In genomic region chr4:46976671-46977071, GRCm38 (mm10) we compare ENCODE assay signal across 18 mouse cellular contexts. TPM values are rescaled to one million over a fixed set of nuclear protein-coding genes. Genes with fewer than 3 reads are reported as not detected.
A peak's percentile ranks its signal among the peaks of the same experiment; 100 is the strongest.
DNase-seq lines count a peak whose midpoint lies in the region; ATAC-seq lines count a peak whose summit lies in the region.
"Had no signal": no experiment of that assay in that cellular context is flagged by ENCODE, and none has a peak within 500 bp of the region (broad histone marks: within the 10 kb centered on the region; RNA-seq: fewer than 3 reads in every experiment).

No protein-coding gene starts in this region.

- H3K4me2 ChIP-seq in hindbrain, embryonic 11.5 days (replicated peaks; ENCODE audit: low read depth, low read length), result no peak overlapping the region
- H3K4me2 ChIP-seq in kidney, embryonic 14.5 days (replicated peaks; ENCODE audit: low read depth, low read length), result no peak overlapping the region
- no peak overlapping the region for H3K4me2 ChIP-seq in forebrain, embryonic 16.5 days (ENCODE audit: low read length)
- H3K4me2 ChIP-seq: embryonic facial prominence, embryonic 15.5 days; limb, embryonic 15.5 days; midbrain, embryonic 13.5 days had no signal

- no peaks in the 10 kb centered on the region for H3K36me3 ChIP-seq in hindbrain, embryonic 11.5 days (ENCODE audit: control insufficient read depth, insufficient read depth, low read length)
- H3K36me3 ChIP-seq in hindbrain, embryonic 10.5 days, result no peaks in the 10 kb centered on the region
- H3K36me3 ChIP-seq in kidney, embryonic 14.5 days (ENCODE audit: control insufficient read depth, insufficient read depth, low read length), result no peaks in the 10 kb centered on the region
- H3K36me3 ChIP-seq in forebrain, embryonic 16.5 days (ENCODE audit: control insufficient read depth, insufficient read depth), result no peaks in the 10 kb centered on the region
- H3K36me3 ChIP-seq: embryonic facial prominence, embryonic 15.5 days; limb, embryonic 15.5 days; midbrain, embryonic 13.5 days had no signal

- DNase-seq in hindbrain, embryonic 11.5 days (ENCODE audit: low spot score), result peak; percentile 9
- DNase-seq in hindbrain, embryonic 10.5 days (ENCODE audit: low spot score), result no peak
- DNase-seq in right cerebral cortex, postnatal 25 days, result peak; percentile 39
- no peak for DNase-seq in right cerebral cortex, adult 2 months (ENCODE audit: low spot score in 2 of 2)
- peak; percentile 90 for DNase-seq in cerebellum, postnatal 25 days
- peak; percentile 51 to 59 for DNase-seq in layer of hippocampus, postnatal 36 days
- DNase-seq: gastrocnemius, adult 2 months; heart, adult 2 months; liver, postnatal 0 days had no signal

- no peaks in the 10 kb centered on the region for H3K27me3 ChIP-seq in hindbrain, embryonic 11.5 days (ENCODE audit: control insufficient read depth, insufficient read depth, low read length)
- no peaks in the 10 kb centered on the region for H3K27me3 ChIP-seq in hindbrain, embryonic 10.5 days (ENCODE audit: insufficient read depth, poor library complexity, severe bottlenecking)
- H3K27me3 ChIP-seq in kidney, embryonic 14.5 days (ENCODE audit: control insufficient read depth, insufficient read depth, low read length), result no peaks in the 10 kb centered on the region; the same call in 1 of the 2 replicates
- H3K27me3 ChIP-seq in forebrain, embryonic 16.5 days (replicated peaks; ENCODE audit: control insufficient read depth, insufficient read depth, low read length), result no peaks in the 10 kb centered on the region
- H3K27me3 ChIP-seq: embryonic facial prominence, embryonic 15.5 days; limb, embryonic 15.5 days; midbrain, embryonic 13.5 days had no signal

- H3K9me3 ChIP-seq in hindbrain, embryonic 11.5 days (ENCODE audit: control insufficient read depth, low read length), result no peaks in the 10 kb centered on the region
- H3K9me3 ChIP-seq in hindbrain, embryonic 10.5 days, result no peaks in the 10 kb centered on the region
- no peaks in the 10 kb centered on the region for H3K9me3 ChIP-seq in kidney, embryonic 14.5 days (ENCODE audit: control insufficient read depth, low read length)
- H3K9me3 ChIP-seq in forebrain, embryonic 16.5 days (ENCODE audit: control insufficient read depth, low read length), result no peaks in the 10 kb centered on the region
- H3K9me3 ChIP-seq: embryonic facial prominence, embryonic 15.5 days; limb, embryonic 15.5 days; midbrain, embryonic 13.5 days had no signal

- ATAC-seq in hindbrain, embryonic 11.5 days (ENCODE audit: low FRiP score), result no peak
- no peak for ATAC-seq in kidney, embryonic 14.5 days (ENCODE audit: low FRiP score, low TSS enrichment)
- ATAC-seq in forebrain, embryonic 16.5 days, result no peak
- ATAC-seq: liver, postnatal 0 days; midbrain, embryonic 13.5 days; Patski had no signal

- H3K9ac ChIP-seq in hindbrain, embryonic 11.5 days (ENCODE audit: low read depth, low read length), result no peak overlapping the region
- no peak overlapping the region for H3K9ac ChIP-seq in kidney, embryonic 14.5 days (ENCODE audit: low read depth, low read length)
- no peak overlapping the region for H3K9ac ChIP-seq in forebrain, embryonic 16.5 days (replicated peaks; ENCODE audit: low read depth, low read length)
- H3K9ac ChIP-seq: embryonic facial prominence, embryonic 15.5 days; limb, embryonic 15.5 days; liver, postnatal 0 days; midbrain, embryonic 13.5 days had no signal

- H3K27ac ChIP-seq in hindbrain, embryonic 11.5 days (ENCODE audit: low read depth, low read length), result no peak overlapping the region
- no peak overlapping the region for H3K27ac ChIP-seq in hindbrain, embryonic 10.5 days
- H3K27ac ChIP-seq in kidney, embryonic 14.5 days (ENCODE audit: low read depth, low read length), result no peak overlapping the region
- no peak overlapping the region for H3K27ac ChIP-seq in forebrain, embryonic 16.5 days (ENCODE audit: low read length)
- H3K27ac ChIP-seq: embryonic facial prominence, embryonic 15.5 days; gastrocnemius, adult 2 months; heart, adult 2 months; kidney, postnatal 0 days; limb, embryonic 15.5 days; macrophage; midbrain, embryonic 13.5 days had no signal

- no peak overlapping the region for H3K4me3 ChIP-seq in hindbrain, embryonic 11.5 days (ENCODE audit: low read depth, low read length)
- no peak overlapping the region for H3K4me3 ChIP-seq in hindbrain, embryonic 10.5 days
- H3K4me3 ChIP-seq in kidney, embryonic 14.5 days (ENCODE audit: low read length), result no peak overlapping the region
- no peak overlapping the region for H3K4me3 ChIP-seq in forebrain, embryonic 16.5 days (replicated peaks; ENCODE audit: low read length)
- H3K4me3 ChIP-seq: embryonic facial prominence, embryonic 15.5 days; gastrocnemius, adult 2 months; heart, adult 2 months; limb, embryonic 15.5 days; midbrain, embryonic 13.5 days; myocyte had no signal

- no peaks in the 10 kb centered on the region for H3K4me1 ChIP-seq in hindbrain, embryonic 11.5 days (replicated peaks; ENCODE audit: control insufficient read depth, insufficient read depth, low read length)
- H3K4me1 ChIP-seq in hindbrain, embryonic 10.5 days (replicated peaks), result peaks cover 6% of the 10 kb centered on the region; the same call in 1 of the 2 replicates
- H3K4me1 ChIP-seq in kidney, embryonic 14.5 days (ENCODE audit: control insufficient read depth, insufficient read depth, low read length), result no peaks in the 10 kb centered on the region
- H3K4me1 ChIP-seq in forebrain, embryonic 16.5 days (replicated peaks; ENCODE audit: control insufficient read depth, insufficient read depth, low read length), result no peaks in the 10 kb centered on the region
- H3K4me1 ChIP-seq: embryonic facial prominence, embryonic 15.5 days; limb, embryonic 15.5 days; midbrain, embryonic 13.5 days had no signal

- 76% methylated on average over 11 of the region's 11 CpGs for WGBS in hindbrain, embryonic 11.5 days
- 79% methylated on average over 11 of the region's 11 CpGs for WGBS in hindbrain, embryonic 10.5 days
- 67% methylated on average over 11 of the region's 11 CpGs for WGBS in kidney, embryonic 14.5 days
- 79% methylated on average over 11 of the region's 11 CpGs for WGBS in forebrain, embryonic 16.5 days

RNA-seq across cellular contexts. Expression of gene Gabbr2, which starts 15.0 kb away (rescaled TPM):
- polyA plus RNA-seq in hindbrain, embryonic 11.5 days (2014; fragmentation: Nextera tagmentation; extraction: Ambion mirVana), result 0.54 and 0.71 TPM in 2 replicates
- polyA plus RNA-seq in hindbrain, embryonic 10.5 days (2016; fragmentation: Nextera tagmentation; extraction: Ambion mirVana), result 0.24 and 0.27 TPM in 2 replicates
- 100 to 1,000 TPM; 205 to 211 TPM for total RNA-seq in layer of hippocampus, postnatal 36 days (2021)
- polyA plus RNA-seq in kidney, embryonic 14.5 days (2014; fragmentation: Nextera tagmentation; extraction: Ambion mirVana), result 0.06 and 0.43 TPM in 2 replicates
- 3.9 and 5.5 TPM in 2 replicates for polyA plus RNA-seq in forebrain, embryonic 16.5 days (2015; fragmentation: Nextera tagmentation; extraction: Ambion mirVana)
- polyA plus RNA-seq: myocyte, Patski had no signal

Comparison
In these comparisons a context has a peak if more than half of its experiments do, and no peak if none do; other contexts are left out.
1. DNase-seq: peak in hindbrain, embryonic 11.5 days (single experiment), right cerebral cortex, postnatal 25 days (single experiment), cerebellum, postnatal 25 days (2 of 2) and layer of hippocampus, postnatal 36 days (2 of 2); none in hindbrain, embryonic 10.5 days (single experiment) and right cerebral cortex, adult 2 months (0 of 2).